Mouse (Mus musculus): ENCODE results near the gene Twnk. TPM values are rescaled to one million over a fixed set of nuclear protein-coding genes. Genes with fewer than 3 reads are reported as not detected.
A peak's percentile ranks its signal among the peaks of the same experiment; 100 is the strongest.

Gene Twnk
- total and polyA plus RNA-seq, 3 experiments: 12.4 to 30.1 (median 18.9) TPM

DNA sequence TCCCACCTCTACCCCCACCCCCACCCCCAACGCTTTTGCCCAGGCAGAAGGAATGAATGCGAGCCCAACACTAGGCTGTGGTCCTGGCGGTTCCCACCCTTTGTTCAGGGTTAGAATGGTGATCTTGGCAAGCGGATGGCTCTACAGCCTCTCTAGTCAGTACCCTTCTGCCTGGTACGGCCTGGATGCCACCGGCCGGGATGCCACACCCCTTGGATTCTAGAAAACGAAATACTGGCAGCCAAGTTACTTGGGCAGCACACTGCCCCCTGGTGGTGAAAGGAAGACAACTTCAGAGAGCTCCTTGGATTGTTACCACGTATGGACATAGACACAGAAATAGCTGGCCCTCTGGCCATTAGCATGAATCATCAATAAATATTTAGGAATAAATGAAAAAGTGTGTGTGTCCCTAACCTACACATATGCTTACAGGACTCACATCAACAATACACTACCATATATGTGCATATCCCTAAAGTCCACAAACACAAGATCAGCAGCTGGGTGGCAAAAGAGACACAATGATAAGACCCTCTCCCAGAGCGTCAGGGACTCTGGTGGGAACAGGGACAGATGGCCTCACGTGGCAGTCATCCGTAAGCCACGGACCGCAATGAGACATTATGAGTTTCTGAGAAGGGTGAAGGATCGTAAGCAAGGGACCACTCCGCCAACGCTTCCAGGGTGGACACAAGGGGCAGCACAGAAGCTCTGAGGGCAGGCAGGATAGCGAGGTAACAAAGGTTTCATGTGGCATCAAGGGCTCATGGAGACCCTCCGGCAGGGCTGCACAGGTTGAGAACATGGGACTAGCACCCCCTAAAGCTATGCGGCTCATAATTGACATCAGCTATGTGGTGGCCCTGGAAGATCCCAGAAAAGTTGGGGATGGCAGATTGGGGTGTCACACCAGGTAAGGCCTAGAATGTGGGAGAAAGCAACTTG lies 25.6 kb downstream of the Twnk start:
- peak overlapping the region; percentile 25; the same call in 1 of the 2 replicates for H3K9ac ChIP-seq (ENCODE audit: insufficient read depth, low read depth)
- peak overlapping the region; percentile 17 to 49 (median 48) for H3K4me3 ChIP-seq (replicated peaks in 1 of 3; ENCODE audit: low read depth in 2 of 3, low read length in 2 of 3, poor library complexity in 1 of 3)
- DNase-seq (ENCODE audit: extremely low read depth): peak; percentile 90
- H3K79me2 ChIP-seq (replicated peaks; ENCODE audit: control insufficient read depth, extremely low read depth, insufficient read depth, poor library complexity, severe bottlenecking): no peaks in the 10 kb centered on the region
- H3K36me3 ChIP-seq (replicated peaks in 1 of 2; ENCODE audit: control insufficient read depth in 1 of 2, insufficient read depth in 1 of 2, low read length in 1 of 2): peaks cover 0 to 10% of the 10 kb centered on the region in 2 experiments
- peaks cover 44% of the 10 kb centered on the region for H3K27me3 ChIP-seq (replicated peaks)
- H3K4me1 ChIP-seq (ENCODE audit: control insufficient read depth in 1 of 2, insufficient read depth in 2 of 2): peaks cover 8 to 17% of the 10 kb centered on the region in 2 experiments
- dilution Hi-C loops (cut with MboI; ENCODE audit: extremely low pct_ligation_motif_present, extremely low pct_unique_long_range_greater_than_20kb, low sequenced_read_pairs): no loop called here
- H3K27ac ChIP-seq (ENCODE audit: insufficient read depth, low read depth): no peak overlapping the region
- peak overlapping the region; percentile 92 for H3K4me2 ChIP-seq (ENCODE audit: insufficient read depth, low read depth, poor library complexity, severe bottlenecking)
- in situ Hi-C loops (cut with MboI; ENCODE audit: low pct_ligation_motif_present, low pct_unique_long_range_greater_than_20kb, low sequenced_read_pairs): loop anchor here (25.0 kb wide), 1 partner anchor 444 kb away; no protein-coding TSS in a partner anchor
- TF ChIP-seq SMC3 (IDR thresholded peaks at IDR 0.05; ENCODE audit: low read depth, low read length): peak; percentile 73
- TF ChIP-seq HCFC1 (IDR thresholded peaks at IDR 0.05; ENCODE audit: low read depth, low read length): no peak
- 0 out of 2 replicates have a peak, but pooled peaks have one; percentile 27 for TF ChIP-seq CHD2 (IDR thresholded peaks at IDR 0.05; ENCODE audit: low read length)
- peak; percentile 61 to 89 for TF ChIP-seq CTCF (conservative IDR thresholded peaks at IDR 0.05 in 1 of 2, IDR thresholded peaks at IDR 0.05 in 1 of 2; ENCODE audit: low read depth in 2 of 2, low read length in 2 of 2)
- peak; percentile 47 for TF ChIP-seq RAD21 (IDR thresholded peaks at IDR 0.05; ENCODE audit: low read depth, low read length)
- peak; percentile 58; the same call in 1 of the 2 replicates for TF ChIP-seq SIN3A (IDR thresholded peaks at IDR 0.05; ENCODE audit: low read length)
- TF ChIP-seq MXI1 (IDR thresholded peaks at IDR 0.05; ENCODE audit: low read depth, low read length): no peak
- no peaks in the 10 kb centered on the region for H3K9me3 ChIP-seq (replicated peaks; ENCODE audit: low read length)

DNA sequence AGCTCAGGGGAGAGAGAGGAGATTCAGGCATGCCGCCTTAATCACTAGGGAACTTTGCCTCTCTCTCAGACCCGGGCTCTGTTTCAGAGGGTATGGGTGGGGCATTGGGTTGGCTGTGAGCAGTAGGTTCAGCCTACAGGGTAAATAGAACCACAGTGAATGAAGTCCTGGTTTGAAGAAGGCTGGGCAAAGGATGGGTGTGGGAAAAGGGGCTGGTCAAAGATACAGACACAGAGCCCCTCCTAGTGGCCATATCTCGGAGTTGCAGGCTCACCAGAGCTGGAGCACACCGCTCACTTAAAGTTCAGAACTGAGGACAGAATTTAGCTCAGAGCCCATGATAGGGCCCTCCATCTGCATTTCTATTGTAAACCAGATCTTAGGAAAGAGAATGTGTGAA lies 26.3 kb downstream of the Twnk start:
- Histone ChIP-seq H3K36me3 (replicated peaks in 1 of 2; ENCODE audit: control insufficient read depth in 1 of 2, insufficient read depth in 1 of 2, low read length in 1 of 2) (peaks cover 0 to 3% of the 10 kb centered on the region in 2 experiments), H3K79me2 (replicated peaks; ENCODE audit: control insufficient read depth, extremely low read depth, insufficient read depth, poor library complexity, severe bottlenecking) (no peaks in the 10 kb centered on the region), H3K27ac (ENCODE audit: insufficient read depth, low read depth) (no peak overlapping the region), H3K4me1 (ENCODE audit: control insufficient read depth in 1 of 2, insufficient read depth in 2 of 2) (peaks cover 8 to 17% of the 10 kb centered on the region in 2 experiments), H3K27me3 (replicated peaks) (peaks cover 43% of the 10 kb centered on the region), H3K9me3 (replicated peaks; ENCODE audit: low read length) (no peaks in the 10 kb centered on the region), H3K4me2 (ENCODE audit: insufficient read depth, low read depth, poor library complexity, severe bottlenecking) (no peak overlapping the region), H3K9ac (ENCODE audit: insufficient read depth, low read depth) (no peak overlapping the region), H3K4me3 (replicated peaks in 1 of 3; ENCODE audit: low read depth in 2 of 3, low read length in 2 of 3, poor library complexity in 1 of 3) (no peak overlapping the region)
- DNase-seq (ENCODE audit: extremely low read depth): peak; percentile 76
- in situ Hi-C loops (cut with MboI; ENCODE audit: low pct_ligation_motif_present, low pct_unique_long_range_greater_than_20kb, low sequenced_read_pairs) (loop anchor here (25.0 kb wide), 1 partner anchor 444 kb away; no protein-coding TSS in a partner anchor), dilution Hi-C loops (cut with MboI; ENCODE audit: extremely low pct_ligation_motif_present, extremely low pct_unique_long_range_greater_than_20kb, low sequenced_read_pairs) (no loop called here)
- TF ChIP-seq MAX (IDR thresholded peaks at IDR 0.05; ENCODE audit: low read length): 0 out of 2 replicates have a peak, but pooled peaks have one; percentile 27
- TF ChIP-seq NRF1 (IDR thresholded peaks at IDR 0.05; ENCODE audit: low read depth, low read length): no peak
- no peak for TF ChIP-seq RCOR1 (conservative IDR thresholded peaks at IDR 0.05; ENCODE audit: low read depth, low read length)
- peak; percentile 83 to 95 for TF ChIP-seq CTCF (conservative IDR thresholded peaks at IDR 0.05 in 1 of 2, IDR thresholded peaks at IDR 0.05 in 1 of 2; ENCODE audit: low read depth in 2 of 2, low read length in 2 of 2)
- no peak for TF ChIP-seq JUND (conservative IDR thresholded peaks at IDR 0.05; ENCODE audit: low read depth, low read length)
- no peak for TF ChIP-seq ELF1 (IDR thresholded peaks at IDR 0.05; ENCODE audit: low read depth, low read length)
- TF ChIP-seq POLR2AphosphoS2 (IDR thresholded peaks at IDR 0.05; ENCODE audit: low read depth, low read length): no peak
- no peak for TF ChIP-seq USF1 (IDR thresholded peaks at IDR 0.05; ENCODE audit: low read depth, low read length)
- peak; percentile 35; the same call in 1 of the 2 replicates for TF ChIP-seq BHLHE40 (IDR thresholded peaks at IDR 0.05; ENCODE audit: low read depth, low read length)
- peak; percentile 46; the same call in 1 of the 2 replicates for TF ChIP-seq IRF4 (IDR thresholded peaks at IDR 0.05; ENCODE audit: low read depth, low read length)
- no peak for TF ChIP-seq ETS1 (conservative IDR thresholded peaks at IDR 0.05; ENCODE audit: low read depth, low read length)
- TF ChIP-seq KAT2A (IDR thresholded peaks at IDR 0.05; ENCODE audit: insufficient replicate concordance, low read length): no peak
- 0 out of 2 replicates have a peak, but pooled peaks have one; percentile 55 for TF ChIP-seq MYC (IDR thresholded peaks at IDR 0.05; ENCODE audit: low read depth, low read length)
- no peak for TF ChIP-seq ZMIZ1 (IDR thresholded peaks at IDR 0.05; ENCODE audit: low read depth, low read length)
- TF ChIP-seq RAD21 (IDR thresholded peaks at IDR 0.05; ENCODE audit: low read depth, low read length): peak; percentile 96
- no peak for TF ChIP-seq JUN (IDR thresholded peaks at IDR 0.05; ENCODE audit: insufficient read depth, low read depth, low read length)
- TF ChIP-seq SIN3A (IDR thresholded peaks at IDR 0.05; ENCODE audit: low read length): no peak; the same call in 1 of the 2 replicates
- TF ChIP-seq EP300 (IDR thresholded peaks at IDR 0.05; ENCODE audit: low read length): no peak
- TF ChIP-seq USF2 (conservative IDR thresholded peaks at IDR 0.05; ENCODE audit: low read depth, low read length): no peak
- no peak for TF ChIP-seq TBP (conservative IDR thresholded peaks at IDR 0.05; ENCODE audit: low read depth, low read length)
- no peak for TF ChIP-seq HCFC1 (IDR thresholded peaks at IDR 0.05; ENCODE audit: low read depth, low read length)
- TF ChIP-seq CHD2 (IDR thresholded peaks at IDR 0.05; ENCODE audit: low read length): no peak
- TF ChIP-seq TCF12 (IDR thresholded peaks at IDR 0.05; ENCODE audit: low read depth, low read length): 0 out of 2 replicates have a peak, but pooled peaks have one; percentile 14
- TF ChIP-seq MAZ (IDR thresholded peaks at IDR 0.05; ENCODE audit: low read depth, low read length): 0 out of 2 replicates have a peak, but pooled peaks have one; percentile 56
- no peak for TF ChIP-seq POLR2A (IDR thresholded peaks at IDR 0.05; ENCODE audit: low read depth, low read length)
- TF ChIP-seq MEF2A (IDR thresholded peaks at IDR 0.05; ENCODE audit: borderline replicate concordance, low read depth, low read length): no peak
- TF ChIP-seq SMC3 (IDR thresholded peaks at IDR 0.05; ENCODE audit: low read depth, low read length): peak; percentile 71
